Mouse (Mus musculus): ENCODE results near the gene Dnajc15.
"Not testable (repeated sequence)": the region's sequence is repeated elsewhere in the genome, so short reads cannot be mapped to it uniquely, and the experiment has no call there.

Gene Dnajc15

DNA sequence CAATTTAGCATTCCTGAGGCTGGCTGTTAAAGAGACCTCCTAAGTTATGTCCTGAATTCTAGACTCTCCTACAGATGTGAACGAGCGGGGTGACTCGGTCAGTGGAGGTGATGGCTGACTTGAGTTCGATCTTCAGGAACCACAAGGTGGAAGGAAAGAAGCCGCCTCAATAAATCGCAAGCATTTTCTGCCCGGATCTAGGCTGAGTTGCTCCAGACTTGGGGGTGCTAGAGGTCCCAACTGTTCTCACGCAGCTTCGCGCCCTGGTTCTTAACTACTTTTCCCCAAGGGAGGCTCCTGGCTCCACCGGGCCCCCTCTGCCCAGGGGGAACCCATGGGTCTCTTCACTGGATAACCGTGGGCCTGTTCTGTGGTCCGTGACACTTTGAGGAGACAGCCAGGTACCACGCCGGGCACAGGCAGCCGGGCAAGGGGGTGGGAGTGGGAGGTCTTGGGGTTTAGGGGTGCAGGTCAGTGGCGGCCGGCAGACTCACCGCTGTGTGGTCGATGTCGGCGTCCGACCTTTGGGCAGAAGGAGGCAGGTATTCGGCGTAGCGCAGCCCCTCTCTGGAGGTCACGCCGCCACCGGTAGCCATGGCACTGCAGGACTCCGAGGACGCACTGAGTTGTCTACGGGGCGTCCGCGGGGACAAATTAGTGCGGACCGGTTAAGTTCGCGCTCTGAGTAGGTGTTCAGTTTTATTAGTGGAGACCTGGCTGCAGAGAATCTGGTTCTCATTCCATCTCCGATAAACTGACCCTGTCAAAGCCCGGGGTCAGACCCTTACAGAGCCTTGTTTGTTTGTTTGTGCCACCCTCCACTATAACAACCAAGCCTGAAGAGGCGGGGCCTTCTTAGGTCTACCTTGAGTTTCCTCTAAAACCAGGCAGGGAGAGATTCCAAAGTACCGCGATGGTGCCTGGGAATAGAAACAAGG, at the start of gene Dnajc15:
Gene Dnajc15, minus strand, starts transcription at position 822 of the 938 bp plus-strand sequence.
- peak; percentile 77 for DNase-seq (ENCODE audit: low spot score)

DNA sequence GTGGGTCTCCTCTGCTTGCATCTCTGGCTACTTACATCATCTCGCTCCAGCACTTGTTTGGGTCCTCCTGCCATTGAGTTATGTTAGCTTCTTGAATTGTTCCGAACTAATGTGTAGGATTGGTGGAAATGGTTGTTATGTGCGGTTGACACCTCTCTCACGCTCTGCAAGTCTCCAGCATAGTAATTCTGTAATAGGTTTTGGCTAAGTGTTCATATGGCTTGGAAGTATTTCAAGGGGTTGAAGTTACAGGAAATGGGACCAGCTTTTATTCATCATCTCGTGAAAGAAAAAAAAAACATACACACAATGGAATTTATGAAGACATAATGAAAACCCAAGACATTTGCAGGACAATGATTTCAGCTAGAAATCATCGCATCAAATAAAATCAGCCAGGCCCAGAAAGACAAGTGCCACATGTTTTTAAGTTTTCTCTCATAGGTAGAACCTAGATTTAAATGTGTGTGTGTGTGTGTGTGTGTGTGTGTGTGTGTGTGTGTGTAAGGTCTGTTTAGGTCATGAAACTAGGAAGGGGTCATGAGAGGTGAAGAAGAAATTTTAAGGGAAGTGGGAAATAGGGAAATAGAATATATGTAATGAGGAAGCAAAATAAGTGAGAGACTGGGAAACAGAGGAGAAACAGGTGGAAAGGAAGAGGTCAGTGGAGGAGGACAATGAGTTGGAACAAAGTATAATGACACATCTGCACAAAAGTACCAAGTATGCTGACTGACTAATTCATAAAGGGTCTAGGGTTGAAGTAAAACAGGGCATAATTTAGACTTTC, 48.3 kb upstream of the Dnajc15 start:
- no peak for DNase-seq (ENCODE audit: low spot score)

DNA sequence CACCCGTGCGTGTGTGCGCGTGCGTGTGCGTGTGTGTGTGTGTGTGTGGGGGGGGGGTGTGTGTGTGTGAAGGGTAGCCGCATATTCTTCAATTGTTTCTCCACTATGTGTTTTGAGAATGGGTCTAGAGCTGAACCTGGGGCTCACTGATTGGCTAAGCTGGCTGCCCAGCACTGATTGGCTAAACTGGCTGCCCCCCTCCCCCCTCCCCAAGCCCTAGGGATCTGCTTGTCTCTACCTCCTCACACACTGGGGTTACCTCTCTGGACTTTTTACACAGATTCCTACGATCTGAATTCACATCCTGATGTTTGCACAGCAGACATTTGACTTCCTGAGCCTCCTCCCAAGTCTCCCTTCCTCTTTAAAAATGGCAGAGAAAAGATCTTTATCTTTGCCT, 46.7 kb upstream of the Dnajc15 start:
- no peak for DNase-seq (ENCODE audit: low spot score)

DNA sequence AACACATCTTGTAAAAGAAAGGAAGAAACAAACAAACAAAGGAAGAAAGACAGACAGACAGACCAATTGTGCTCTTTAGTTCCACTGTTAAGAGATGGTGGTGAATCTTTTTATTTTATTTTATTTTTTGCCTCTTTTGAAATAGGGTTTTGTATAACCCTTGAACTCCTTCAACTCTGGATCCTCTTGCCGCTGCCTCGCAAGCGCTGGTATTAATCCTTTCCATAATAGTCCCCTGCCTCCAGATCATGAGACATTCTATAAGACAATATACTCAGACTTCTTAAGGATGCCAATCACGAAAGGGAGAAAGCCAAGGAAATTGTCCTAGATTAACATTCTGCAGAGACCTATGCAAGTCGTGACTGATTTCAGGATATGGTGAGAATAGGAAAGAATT, 40.9 kb upstream of the Dnajc15 start:
- no peak for DNase-seq (ENCODE audit: low spot score)

DNA sequence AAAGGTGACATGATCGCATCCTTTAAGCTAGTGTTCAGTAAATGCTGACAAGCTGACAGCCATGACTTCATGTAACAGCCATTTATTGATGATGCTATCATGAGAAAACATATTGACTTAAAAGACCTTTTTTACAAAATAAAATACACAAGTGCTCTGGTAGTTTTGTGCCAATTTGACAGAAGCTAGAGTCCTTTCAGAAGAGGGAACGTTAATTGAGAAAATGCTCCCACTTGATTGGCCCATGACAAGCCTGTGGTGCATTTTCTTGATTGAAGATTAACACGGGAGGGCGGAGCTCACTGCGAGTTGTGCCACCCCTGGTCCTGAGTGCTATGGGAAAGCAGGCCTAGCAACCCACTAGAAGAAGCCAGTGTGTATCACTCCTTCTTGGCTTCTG, 31.7 kb upstream of the Dnajc15 start:
- no peak for DNase-seq (ENCODE audit: low spot score)

DNA sequence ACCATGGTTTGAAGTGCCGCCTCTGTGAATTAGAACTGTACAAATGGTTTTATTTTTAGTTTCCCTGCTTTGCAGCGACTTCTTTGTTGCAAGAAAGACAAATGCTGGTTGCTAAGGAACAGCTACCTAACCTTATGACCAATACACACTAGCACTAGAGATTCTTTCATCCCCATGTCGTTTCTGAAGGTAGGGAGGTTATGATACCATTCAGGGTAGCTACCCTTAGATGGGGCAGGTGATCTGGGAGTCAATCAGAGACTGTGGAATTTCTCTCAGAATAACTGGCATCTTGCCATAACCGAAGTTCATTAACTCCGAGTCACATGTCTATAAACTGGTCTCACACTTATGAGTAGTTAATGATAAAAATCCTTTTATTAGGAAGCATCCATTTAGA, 30.5 kb upstream of the Dnajc15 start:
- no peak for DNase-seq (ENCODE audit: low spot score)

DNA sequence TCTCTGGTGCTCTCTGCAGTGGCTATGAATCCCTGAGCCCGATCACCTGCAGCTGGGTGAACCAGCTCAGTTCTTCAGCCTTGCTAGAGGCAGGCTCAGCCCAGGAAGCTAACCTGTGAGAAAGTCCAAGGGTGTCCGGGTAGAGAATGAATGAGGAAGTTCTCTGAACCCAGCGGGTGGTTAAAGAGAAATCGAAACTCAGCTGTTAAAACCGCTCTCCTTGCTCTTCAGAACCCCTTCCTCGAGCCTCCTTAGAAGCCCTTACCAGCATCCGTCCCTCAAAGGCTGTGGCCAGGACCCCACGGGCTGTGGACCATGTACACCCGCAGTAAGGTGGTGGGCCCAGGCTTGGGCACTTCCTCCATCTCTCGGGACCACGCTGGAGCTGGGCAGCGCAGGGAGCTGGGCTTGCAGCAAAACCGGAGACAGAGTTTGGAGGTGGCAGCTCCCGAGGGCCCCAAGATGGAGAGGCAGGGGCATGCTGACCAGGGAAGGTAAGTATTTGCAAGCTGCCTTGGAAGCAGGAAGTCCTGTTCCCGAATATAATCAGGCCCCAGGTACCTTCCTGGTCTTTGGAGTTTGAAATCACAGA, 29.3 kb upstream of the Dnajc15 start, which contains the start of gene Epsti1:
Gene Epsti1, plus strand, starts transcription at position 69 of the 592 bp plus-strand sequence.
- DNase-seq (ENCODE audit: low spot score) = no peak

DNA sequence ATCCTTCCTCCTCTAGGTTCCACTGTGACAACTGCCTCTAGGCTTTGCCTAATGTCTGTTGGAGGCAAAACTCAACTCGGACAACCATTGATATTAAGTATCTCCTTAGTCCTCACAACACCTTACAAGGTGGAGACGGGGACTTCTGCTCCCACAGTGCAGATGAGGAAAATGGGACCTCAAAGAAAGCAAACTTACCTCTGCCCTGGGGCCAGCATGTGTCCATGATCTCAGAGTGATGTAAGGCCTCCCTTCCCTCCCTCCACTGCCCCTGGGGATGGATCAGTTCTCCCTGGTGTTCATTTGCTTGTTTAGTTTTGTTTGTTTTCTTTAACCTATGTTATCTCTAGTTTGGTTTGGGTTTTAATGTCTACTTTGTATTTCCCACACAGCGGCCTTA, 27.6 kb upstream of the Dnajc15 start:
- no peak for DNase-seq (ENCODE audit: low spot score)

DNA sequence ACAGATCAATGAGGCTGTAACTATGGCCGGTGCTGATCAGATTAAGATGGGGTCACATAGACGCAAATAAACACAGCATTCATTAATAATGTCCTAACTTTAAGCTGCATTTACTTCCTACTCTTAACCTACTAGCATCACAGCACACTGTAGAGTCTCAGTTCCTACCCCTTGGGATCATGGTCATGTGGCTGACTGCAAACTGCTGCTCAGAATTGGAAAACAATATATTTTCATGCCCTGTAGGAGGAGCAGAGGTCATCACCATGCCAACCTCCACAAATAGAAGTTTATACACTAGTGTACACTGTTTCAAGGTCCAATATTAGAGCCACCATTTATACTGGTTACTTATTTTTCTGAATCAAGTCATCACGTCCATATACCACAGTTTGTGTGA, 21.0 kb upstream of the Dnajc15 start:
- DNase-seq (ENCODE audit: low spot score) = no peak

DNA sequence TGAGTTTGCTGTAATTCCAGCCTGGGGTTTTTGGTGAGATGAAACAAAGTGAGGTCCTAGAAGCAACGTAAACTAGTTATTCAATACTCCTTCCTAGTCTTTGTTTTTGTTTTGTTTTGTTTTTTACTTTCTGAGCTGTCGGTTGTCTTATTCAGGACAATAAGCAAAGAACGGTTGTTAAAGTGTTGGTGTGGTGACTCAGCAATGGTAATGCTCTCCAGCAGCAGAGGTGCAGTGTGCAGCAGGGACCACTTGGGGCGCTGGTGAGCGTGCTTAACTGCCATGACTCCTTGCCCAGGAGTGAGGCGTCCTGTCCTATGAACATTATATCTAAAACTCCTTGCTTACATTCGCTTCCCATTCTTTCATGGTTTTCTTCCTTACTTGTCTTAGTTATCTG, 15.0 kb upstream of the Dnajc15 start:
- DNase-seq (ENCODE audit: low spot score) = no peak

DNA sequence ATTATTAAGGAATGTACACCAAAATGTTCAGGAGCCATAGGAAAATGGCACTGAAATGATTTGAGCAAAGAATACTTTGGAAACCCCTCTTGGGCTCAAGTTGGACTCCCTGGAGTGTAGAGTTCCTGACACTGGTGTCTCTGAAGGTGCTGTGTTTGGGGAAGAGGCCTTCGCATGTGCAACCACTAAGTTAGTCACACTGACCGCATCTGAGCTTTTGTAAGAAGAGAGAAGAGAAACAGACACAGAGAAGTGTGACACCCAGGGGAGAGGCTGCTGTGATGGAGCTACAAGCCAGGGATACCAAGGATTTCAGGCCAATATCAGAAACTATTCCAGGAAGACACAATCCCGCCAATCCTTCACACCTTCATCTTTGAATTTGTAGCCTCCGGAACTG, 12.0 kb upstream of the Dnajc15 start:
- DNase-seq (ENCODE audit: low spot score) = no peak

DNA sequence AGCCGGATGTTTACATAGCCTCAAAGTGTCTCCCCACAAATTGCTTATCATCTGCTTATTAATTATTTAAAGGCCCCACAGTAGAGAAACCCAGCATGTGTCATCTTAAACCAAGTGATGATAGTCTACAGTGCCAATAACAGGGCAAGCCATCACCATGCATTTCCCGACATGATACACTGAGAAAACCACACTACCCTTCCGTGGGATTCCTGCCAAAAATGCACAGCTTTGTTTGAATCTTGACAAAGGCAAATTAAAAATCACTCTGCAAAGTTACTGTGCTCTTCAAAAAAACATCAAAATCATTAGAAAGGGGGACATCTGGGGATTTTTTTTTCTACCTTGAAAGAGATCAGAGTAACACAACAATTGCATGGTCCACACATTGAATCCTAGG, 11.5 kb upstream of the Dnajc15 start:
- DNase-seq (ENCODE audit: low spot score) = no peak

DNA sequence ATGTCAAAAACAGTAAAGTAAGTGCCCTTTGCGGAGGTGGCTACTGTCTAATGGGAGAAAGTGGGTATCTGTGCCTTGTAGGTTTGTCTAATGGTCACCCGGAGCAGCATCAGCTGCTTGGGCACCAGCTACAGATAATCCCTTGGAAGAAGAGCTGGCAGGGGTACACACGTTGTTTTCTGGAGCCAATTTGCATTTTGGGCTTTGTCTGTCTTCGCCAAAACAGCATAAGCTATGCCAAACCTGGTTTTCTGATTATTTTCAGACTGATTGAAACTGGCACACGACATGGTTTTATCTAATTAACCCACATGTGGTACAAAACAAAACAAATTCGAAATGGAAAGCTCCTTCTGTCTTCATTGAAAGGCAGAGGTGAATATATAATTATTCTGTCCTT, 7.7 kb upstream of the Dnajc15 start:
- no peak for DNase-seq (ENCODE audit: low spot score)

DNA sequence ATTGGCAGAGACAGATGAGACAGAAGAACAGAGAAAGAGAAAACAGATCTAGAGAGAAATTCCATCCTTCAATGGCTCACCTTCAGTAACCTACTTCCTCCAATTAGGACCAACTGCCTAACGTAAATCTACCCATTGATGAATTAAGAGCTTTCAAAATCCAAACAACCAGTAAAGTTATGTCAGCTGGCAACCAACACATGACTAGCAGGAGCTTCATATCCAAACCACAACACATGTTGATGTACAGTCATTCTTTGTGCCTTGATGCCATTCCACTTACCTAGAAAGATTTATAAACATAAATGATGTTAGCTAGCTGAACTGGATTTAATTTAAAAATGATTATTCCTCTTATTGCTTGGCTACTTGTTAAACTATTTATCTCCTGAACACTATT, 7.1 kb upstream of the Dnajc15 start:
- no peak for DNase-seq (ENCODE audit: low spot score)

DNA sequence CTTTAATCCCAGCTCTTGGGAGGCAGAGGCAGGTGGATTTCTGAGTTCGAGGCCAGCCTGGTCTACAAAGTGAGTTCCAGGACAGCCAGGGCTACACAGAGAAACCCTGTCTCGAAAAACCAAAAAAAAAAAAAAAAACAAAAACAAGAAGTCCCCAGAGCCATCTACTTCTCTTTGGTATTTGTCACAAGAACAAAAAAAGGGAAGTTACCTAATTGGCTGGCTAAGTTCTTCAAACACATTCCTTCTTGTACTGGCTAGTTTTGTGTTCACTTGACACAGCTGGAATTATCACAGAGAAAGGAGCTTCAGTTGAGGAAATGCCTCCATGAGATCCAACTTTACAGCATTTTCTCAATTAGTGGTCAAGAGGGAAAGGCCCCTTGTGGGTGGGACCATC, 3.0 kb upstream of the Dnajc15 start:
- not testable (repeated sequence) for DNase-seq (ENCODE audit: low spot score)

DNA sequence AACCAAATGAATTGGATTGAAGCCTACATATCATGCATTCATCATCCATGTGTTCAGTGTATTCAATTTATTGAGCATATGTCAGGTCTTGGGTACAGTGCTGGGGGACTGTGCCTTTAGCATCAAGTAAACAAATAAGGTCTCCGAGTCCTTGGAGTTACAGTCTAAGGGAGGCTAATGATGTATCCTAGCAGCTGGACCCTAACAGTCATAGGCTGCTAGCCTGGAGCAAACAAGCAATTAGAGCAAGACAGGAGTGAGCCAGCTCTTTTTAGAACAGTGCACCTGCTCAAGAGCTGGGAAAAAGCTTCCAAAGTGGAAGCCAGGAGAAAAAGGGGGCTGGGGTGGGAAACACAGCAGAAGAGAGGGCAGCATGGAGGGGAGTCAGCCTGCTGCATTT, 1.3 kb upstream of the Dnajc15 start:
- no peak for DNase-seq (ENCODE audit: low spot score)

DNA sequence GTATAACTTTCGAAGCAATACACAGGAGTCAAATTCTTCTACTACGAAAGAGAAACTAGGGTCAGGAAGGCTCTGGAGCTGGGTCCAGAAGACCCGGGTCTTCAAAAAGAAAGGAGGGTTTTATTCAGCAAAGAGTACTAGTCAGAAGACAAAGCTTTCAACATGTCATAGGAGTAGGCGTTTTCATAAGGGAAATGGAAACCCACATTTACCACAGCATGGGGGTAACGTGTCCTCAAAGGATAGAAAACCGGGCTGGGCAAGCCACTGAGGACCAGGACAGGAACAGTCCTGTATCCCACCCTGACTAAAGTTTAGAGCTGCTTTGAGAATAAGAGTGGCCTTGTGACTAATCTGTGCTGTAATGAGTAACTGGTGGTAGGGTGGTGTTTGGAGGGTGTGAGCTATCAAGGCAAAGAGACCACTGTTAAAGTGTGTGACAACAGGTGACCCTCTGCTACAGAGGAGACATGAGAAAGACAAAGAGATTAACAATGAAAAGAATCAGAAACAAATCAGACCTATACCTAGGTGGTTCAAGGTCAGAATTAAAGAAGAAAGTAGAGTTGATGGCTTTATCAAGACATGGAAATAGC, 3.4 kb downstream of the Dnajc15 start:
- DNase-seq (ENCODE audit: low spot score) = no peak

DNA sequence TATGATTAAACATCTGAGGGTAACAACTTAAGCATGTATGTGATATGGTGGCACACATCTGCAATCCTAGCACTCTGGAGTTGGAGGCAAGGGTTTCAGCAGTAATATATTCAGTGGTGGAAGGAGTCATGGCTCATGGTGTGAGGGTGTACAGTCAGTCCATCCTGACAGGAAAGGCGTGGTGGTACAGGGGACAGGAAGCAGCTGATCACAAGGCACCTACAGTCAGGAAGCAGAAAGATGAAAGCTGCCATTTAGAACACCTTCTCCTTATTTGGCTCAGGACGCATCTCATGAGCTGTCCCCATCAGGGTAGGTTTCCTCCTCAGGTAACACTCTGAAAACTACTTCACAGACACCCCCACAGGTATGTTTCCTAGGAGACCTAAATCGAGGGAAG, 4.0 kb downstream of the Dnajc15 start:
- no peak for DNase-seq (ENCODE audit: low spot score)

DNA sequence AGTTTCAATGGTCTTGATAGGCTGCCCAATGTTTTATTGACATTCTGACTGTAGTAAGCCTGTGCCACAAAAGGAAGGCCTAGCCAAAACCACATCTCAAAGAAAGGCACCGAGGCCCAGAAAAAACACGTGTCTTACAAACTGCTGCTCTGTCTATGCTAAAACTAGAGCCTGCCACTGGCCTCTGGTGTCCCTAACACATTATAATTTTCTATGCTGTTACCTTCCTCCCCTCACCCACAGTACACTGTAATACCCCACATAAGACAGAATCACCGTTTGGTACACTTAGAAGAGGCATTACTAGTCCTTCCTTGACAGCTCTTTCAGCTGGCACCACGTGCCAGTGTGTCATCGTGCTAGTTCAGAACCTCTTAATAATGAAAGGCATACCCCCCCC, 7.3 kb downstream of the Dnajc15 start:
- no peak for DNase-seq (ENCODE audit: low spot score)

DNA sequence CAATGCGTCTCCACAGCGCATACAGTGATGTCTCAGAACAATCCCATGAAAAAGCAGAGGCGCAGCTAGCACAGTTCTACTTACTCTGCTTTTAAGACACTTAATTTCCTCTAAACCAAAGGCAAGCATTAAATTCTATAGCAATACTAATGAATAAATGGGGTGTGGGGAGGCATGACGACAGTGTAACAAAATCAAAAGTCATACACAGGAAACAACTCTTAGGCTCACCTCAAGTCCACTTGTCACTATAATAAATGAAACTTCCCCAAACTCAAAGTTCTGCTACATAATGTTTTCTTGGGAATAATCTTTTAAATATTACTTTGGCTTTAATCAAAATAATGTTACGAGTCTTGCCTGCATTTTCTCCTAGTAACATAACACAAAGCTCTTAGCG, 10.4 kb downstream of the Dnajc15 start:
- DNase-seq (ENCODE audit: low spot score) = no peak

DNA sequence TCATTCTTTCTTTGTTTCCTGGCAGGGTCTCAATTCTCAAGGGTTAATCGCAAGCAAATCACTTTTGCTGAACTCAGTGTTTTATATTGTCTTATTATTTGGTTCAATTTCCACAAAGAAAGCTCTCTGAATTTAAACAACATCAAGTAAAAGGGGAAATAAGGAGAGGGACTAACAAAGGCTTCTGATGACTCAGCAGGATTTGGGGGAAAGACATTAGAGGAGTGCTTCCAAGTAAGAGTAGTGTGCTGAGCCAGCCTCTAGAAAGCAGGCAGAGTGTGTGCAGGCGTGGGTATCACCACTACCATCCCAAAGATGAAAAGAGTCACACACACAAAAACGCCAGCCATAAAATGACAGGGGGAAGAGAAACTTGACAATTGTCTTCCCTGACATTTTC, 10.9 kb downstream of the Dnajc15 start:
- DNase-seq (ENCODE audit: low spot score) = no peak

DNA sequence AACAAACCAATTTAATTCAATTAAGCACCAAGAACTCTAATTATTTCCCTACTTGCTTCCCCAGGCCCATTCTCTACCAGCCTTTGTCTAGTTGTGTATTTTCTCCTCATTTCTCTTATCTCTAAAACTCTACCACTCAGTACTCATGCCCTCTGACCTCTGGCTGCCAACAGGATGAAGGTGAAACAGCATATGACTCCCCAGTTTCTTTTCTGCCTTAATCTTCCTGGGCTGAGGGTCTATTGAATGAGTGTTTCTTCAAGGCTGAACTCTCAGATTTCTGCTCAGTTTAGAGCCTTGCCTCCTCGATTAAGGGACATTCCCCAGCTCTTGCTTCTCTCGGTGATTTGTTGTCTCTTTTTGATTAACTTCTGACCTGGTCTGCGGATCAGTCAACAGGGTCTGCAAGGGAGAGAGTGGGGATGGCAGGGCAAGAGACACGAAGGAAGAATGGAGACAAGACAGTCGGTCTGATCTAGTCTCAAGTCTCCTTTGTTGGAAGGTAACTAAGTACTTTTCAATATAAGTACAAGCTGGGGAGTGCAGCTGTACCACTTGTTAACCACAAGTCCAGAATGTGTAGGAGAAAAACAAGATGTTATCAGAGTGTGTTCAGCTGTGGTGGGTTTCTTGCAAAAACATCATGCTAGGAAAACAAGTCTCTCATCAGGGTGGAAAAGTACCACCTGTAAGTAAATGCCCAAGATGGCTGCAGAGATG, 13.9 kb downstream of the Dnajc15 start:
- no peak for DNase-seq (ENCODE audit: low spot score)

All from ovary, adult 18-20 months (tissue).